Mouse (Mus musculus) stomach, embryonic 15.5 days (tissue): ENCODE measurements around the gene Arl8a. TPM values are rescaled to one million over a fixed set of nuclear protein-coding genes. Genes with fewer than 3 reads are reported as not detected.

Experiments used
- polyA plus RNA-seq: library from polyadenylated mRNA; unstranded; fragments of >200 nt; fragmentation: Nextera tagmentation; extraction: Ambion mirVana; gene quantifications from 2 replicates; pipeline ENCODE4 v1.2.1, GENCODE M21; 2015

Arl8a gene
- polyA plus RNA-seq, 1 experiment from 2014 or later: 54.9 TPM

Other genes starting within 250 kb of the Arl8a start
- gene Ppp1r12b, start 190.9 kb upstream of the Arl8a start, polyA plus RNA-seq: 20.2 and 20.3 TPM in 2 replicates
- gene Ube2t, start 184.3 kb upstream of the Arl8a start, polyA plus RNA-seq: 33.4 and 34.0 TPM in 2 replicates
- gene Lgr6, start 41.5 kb upstream of the Arl8a start, polyA plus RNA-seq: 1.6 and 1.8 TPM in 2 replicates
- gene Ptpn7, start 14.1 kb upstream of the Arl8a start, polyA plus RNA-seq: 2.4 and 3.3 TPM in 2 replicates
- gene Gpr37l1, start 20.9 kb downstream of the Arl8a start, polyA plus RNA-seq: 0.35 and 0.78 TPM in 2 replicates
- gene Elf3, start 111.7 kb downstream of the Arl8a start, polyA plus RNA-seq: 131 and 134 TPM in 2 replicates
- 132 and 141 TPM in 2 replicates for gene Rnpep, start 137.3 kb downstream of the Arl8a start, polyA plus RNA-seq
- gene Timm17a, start 167.0 kb downstream of the Arl8a start, polyA plus RNA-seq: 188 and 218 TPM in 2 replicates
- 13.0 and 14.0 TPM in 2 replicates for gene Lmod1, start 178.0 kb downstream of the Arl8a start, polyA plus RNA-seq
- 42.3 and 44.1 TPM in 2 replicates for gene Shisa4, start 228.4 kb downstream of the Arl8a start, polyA plus RNA-seq